Mouse (Mus musculus) inflammation-experienced regulatory T-cells, adult 6 months (primary cell): ENCODE measurements around the gene Dhx36. TPM values are rescaled to one million over a fixed set of nuclear protein-coding genes. Genes with fewer than 3 reads are reported as not detected.

ENCODE experiments used
- ATAC-seq: one replicate; pipeline ENCODE4 v1.8.0; 2017
- polyA plus RNA-seq, 3 experiments: library from polyadenylated mRNA; unstranded; fragments of 100-300 nt; shearing (Covaris generic); gene quantifications; one replicate each; pipeline ENCODE4 v1.2.1; 2017

The Dhx36 gene
- polyA plus RNA-seq, 3 experiments from 2014 or later, result 18.2 to 27.5 (median 24.9) TPM

GRCm38 (mm10) chr3:62418387-62419138 is 88.2 kb downstream of the Dhx36 start:
- ATAC-seq, result no peak

Other genes with a start within 250 kb of the Dhx36 start
- under 1 TPM; 0.22 to 0.68 (median 0.23) TPM for gene Arhgef26, start 168.7 kb downstream of the Dhx36 start, polyA plus RNA-seq
- gene Gpr149, start 98.1 kb upstream of the Dhx36 start, polyA plus RNA-seq, result not detected